Mouse (Mus musculus) right cerebral cortex, postnatal 36 days (tissue): ENCODE measurements around the gene Lrrc3b.

Experiments used
- DNase-seq, 2 experiments: peaks; one replicate each; pipeline ENCODE4 v3.0.0; 2022; ENCODE audit warnings: low spot score in 2 of 2, mixed read lengths in 1 of 2

Gene Lrrc3b

DNA sequence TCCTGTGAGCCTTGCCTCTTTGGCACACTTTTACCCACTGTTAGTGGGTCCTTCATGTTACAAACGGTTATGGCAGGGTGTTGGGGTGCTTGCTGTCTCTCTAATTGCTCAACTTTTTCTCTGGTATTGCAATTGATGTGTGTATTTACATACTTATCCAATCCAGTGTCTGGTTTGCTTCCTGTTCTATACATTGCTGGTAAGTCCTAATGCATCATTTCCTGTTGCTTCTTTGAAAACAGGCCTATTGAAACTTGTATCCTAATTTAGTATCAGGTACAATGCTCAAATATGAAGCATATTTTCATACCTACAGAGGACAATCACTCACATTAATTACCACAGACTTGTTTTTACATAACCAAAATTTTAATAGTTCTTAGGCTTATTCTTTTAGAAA, 107.4 kb downstream of the Lrrc3b start:
- no peak for DNase-seq

DNA sequence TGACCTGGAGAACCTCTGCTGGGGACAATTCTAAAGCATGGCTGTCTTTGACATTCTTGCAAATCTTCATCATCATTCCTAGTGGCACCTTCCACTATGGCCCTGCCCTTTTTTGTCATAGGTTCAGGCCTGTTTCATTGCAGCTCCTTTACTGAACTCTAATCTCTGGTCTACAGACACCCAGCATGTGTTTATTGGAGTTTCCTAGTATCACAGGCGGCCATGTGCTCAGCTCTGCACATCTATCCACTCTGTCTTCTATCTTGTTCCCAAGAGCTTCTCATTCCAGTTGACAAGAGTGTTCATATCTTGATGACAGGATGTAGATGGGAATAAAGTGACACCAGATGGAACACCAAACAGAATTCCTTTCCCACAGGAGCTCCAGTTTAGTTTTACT, 108.6 kb downstream of the Lrrc3b start:
- no peak for DNase-seq

DNA sequence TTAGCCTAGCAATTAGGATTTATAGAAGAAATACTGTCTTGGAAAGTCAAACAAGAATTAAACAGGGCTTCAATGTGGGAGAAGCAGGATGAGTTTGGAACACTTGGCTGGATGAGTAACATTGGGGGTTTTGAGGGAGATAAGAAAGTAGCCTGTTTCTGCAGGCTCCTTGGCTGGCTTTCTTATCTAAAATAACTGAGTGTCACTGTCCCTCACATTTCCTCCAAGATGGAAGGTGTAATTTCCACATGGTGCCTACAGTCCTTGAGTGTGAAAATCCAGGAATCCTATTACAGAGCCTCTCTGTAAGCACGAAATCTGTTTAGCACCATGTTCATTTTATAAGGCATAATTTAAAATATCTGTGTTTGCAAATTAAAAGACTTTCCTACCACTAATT, 112.9 kb downstream of the Lrrc3b start:
- DNase-seq = no peak

DNA sequence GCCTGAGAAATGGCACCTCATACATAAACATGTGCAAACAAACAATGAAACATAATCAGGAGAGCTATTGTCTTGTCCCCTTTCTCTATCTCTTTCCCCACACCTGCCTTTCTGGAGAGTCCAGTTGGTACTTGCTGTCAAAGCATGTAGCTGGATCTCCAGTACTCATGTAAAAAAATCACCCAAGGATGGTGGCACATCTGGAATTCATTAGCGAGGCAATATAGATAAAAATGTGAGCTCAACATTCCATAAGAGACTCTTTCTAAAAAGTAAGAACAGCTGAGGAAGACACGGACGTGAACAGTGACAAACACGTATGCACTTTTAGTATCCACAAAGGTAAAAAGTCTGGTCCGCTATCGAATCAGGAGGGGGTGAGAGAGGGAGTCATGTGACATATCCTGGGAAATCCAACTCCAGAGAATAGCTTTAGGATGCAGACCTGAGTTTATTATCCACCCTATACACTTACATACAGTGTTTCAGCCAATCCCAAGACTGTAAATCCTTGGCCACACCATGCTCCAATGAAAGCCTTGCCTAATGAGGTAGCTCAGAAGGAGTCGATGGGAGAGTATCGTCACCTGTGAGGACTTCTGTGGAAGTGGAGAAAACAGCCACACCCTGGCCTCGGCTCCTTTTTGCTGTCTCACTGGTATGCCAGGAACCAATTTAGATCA, 116.2 kb downstream of the Lrrc3b start:
- DNase-seq = no peak

DNA sequence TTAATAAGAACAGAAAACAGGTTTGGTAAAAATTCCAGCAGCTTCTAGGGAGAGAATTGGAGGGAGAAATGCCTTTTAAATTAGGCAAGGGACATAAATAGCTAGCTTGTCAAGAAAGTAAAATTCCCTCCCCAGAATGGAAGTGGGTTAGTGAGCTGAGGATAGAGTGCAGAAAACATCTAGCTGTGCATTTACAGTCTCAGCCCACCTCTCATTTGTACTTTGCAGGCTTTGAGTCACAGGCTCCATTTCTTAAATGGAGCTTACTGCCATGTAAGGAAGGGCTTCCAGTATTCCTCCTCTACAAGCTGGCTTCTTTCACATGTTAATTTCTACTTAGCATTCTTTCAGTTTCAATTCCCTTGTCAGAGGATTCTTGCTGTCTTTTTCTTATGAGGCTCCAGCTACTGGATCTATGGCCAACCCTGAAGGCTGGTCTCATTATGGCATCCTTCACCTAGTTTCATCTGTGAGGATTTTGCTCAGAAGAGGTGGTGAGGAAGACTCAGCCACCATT, 119.3 kb downstream of the Lrrc3b start:
- peak; percentile 2 to 26 for DNase-seq

DNA sequence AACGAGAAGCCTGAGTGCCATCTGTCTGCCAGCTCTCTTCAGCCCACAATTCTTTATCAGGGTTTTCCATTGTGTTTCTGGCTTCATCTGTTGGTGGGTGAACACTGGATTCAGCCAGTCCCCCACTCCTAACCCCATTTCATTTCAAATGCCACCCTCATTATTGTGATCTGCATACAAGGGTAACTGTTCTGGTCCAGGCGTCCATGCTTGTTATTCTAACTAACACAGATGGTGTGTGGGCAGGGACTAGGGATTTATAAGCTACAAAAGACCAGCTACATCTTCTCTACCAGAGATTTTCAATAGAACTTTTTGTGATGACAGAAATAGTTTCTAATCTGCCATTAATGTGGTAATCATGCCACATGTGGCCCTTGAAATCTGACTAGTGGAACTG, 130.2 kb downstream of the Lrrc3b start:
- DNase-seq = peak; percentile 5 to 20
